ENCODE assay signal across 31 mouse cellular contexts in genomic region chr17:84621209-84621608, GRCm38 (mm10). TPM values are rescaled to one million over a fixed set of nuclear protein-coding genes. Genes with fewer than 3 reads are reported as not detected.
"Had no signal": no experiment of that assay in that cellular context is flagged by ENCODE, and none has a peak within 500 bp of the region (broad histone marks: within the 10 kb centered on the region; RNA-seq: fewer than 3 reads in every experiment).

No protein-coding gene starts in this region.

- H3K9ac ChIP-seq: heart, embryonic 13.5 days; heart, embryonic 15.5 days; hindbrain, embryonic 12.5 days; hindbrain, embryonic 14.5 days; intestine, embryonic 15.5 days; limb, embryonic 13.5 days; limb, embryonic 15.5 days had no signal

- H3K27me3 ChIP-seq: heart, embryonic 13.5 days; heart, embryonic 15.5 days; hindbrain, embryonic 12.5 days; intestine, embryonic 15.5 days; limb, embryonic 13.5 days; limb, embryonic 15.5 days had no signal

- H3K4me3 ChIP-seq: gastrocnemius, adult 2 months; heart, embryonic 13.5 days; heart, embryonic 15.5 days; hindbrain, embryonic 10.5 days; hindbrain, embryonic 12.5 days; intestine, embryonic 15.5 days; layer of hippocampus, adult 2 months; left cerebral cortex, adult 2 months; limb, embryonic 13.5 days; limb, embryonic 15.5 days had no signal

- H3K4me1 ChIP-seq: heart, embryonic 13.5 days; heart, embryonic 15.5 days had no signal

- H3K9me3 ChIP-seq: heart, embryonic 13.5 days; heart, embryonic 15.5 days; intestine, embryonic 15.5 days; limb, embryonic 13.5 days; limb, embryonic 15.5 days had no signal

- ATAC-seq: hindbrain, embryonic 16.5 days; inflammation-experienced regulatory T-cells, adult 6 months; intestine, embryonic 15.5 days; intestine, postnatal 0 days had no signal

- H3K27ac ChIP-seq: gastrocnemius, adult 2 months; heart, embryonic 13.5 days; heart, embryonic 15.5 days; hindbrain, embryonic 10.5 days; hindbrain, embryonic 12.5 days; hindbrain, embryonic 14.5 days; layer of hippocampus, adult 2 months; left cerebral cortex, adult 2 months; limb, embryonic 13.5 days; limb, embryonic 15.5 days had no signal

- H3K36me3 ChIP-seq: heart, embryonic 13.5 days; heart, embryonic 15.5 days; hindbrain, embryonic 10.5 days; hindbrain, embryonic 12.5 days; intestine, embryonic 15.5 days had no signal

- DNase-seq: gastrocnemius, adult 2 months; gastrocnemius, postnatal 10 days; gastrocnemius, postnatal 25 days; heart, adult 18-20 months; heart, postnatal 14 days; heart, postnatal 36 days; kidney, adult 18-20 months; kidney, adult 8-10 months; kidney, postnatal 10 days; kidney, postnatal 25 days; kidney, postnatal 4 days had no signal

- H3K4me2 ChIP-seq: heart, embryonic 11.5 days; heart, embryonic 13.5 days; heart, embryonic 15.5 days; hindbrain, embryonic 12.5 days; hindbrain, embryonic 14.5 days; intestine, embryonic 15.5 days; limb, embryonic 13.5 days; limb, embryonic 15.5 days had no signal

RNA-seq across cellular contexts. Expression of gene Abcg8, which starts 54.9 kb away (rescaled TPM):
- total RNA-seq: gastrocnemius, adult 2 months; gastrocnemius, postnatal 10 days; gastrocnemius, postnatal 25 days; granulocyte monocyte progenitor cell, adult 5-6 weeks; heart, adult 18-20 months; heart, postnatal 14 days; heart, postnatal 36 days; layer of hippocampus, adult 2 months; layer of hippocampus, postnatal 10 days; layer of hippocampus, postnatal 25 days; left cerebral cortex, adult 2 months; left cerebral cortex, postnatal 36 days had no signal
- polyA plus RNA-seq: frontal cortex, adult 2 months; heart, embryonic 11.5 days; heart, embryonic 13.5 days; heart, embryonic 15.5 days; heart, postnatal 0 days; inflammation-experienced regulatory T-cells, adult 6 months; limb, embryonic 13.5 days had no signal
